Mouse (Mus musculus): ENCODE measurements around the gene Cdadc1. TPM values are rescaled to one million over a fixed set of nuclear protein-coding genes. Genes with fewer than 3 reads are reported as not detected.

Gene Cdadc1
- polyA plus RNA-seq, 1 experiment from 2014 or later, result 25.6 TPM

DNA sequence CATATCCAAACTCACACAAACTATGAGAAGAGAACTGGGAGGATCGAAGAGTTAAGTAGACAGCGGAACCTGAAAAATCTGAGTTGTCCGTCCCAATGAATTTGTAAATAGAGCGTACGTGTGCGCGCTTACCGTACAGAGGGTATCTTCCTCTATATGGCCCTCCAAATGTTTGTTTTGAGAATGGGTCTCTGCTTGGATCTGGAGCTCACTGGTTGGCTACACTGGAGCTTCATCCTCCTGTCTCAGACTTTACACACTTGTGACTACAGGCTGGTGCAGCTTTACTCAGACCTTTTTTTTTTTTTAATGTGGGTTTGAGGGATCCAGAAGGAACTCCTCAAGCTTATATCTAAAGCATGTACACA, 485 bp upstream of the Cdadc1 start:
- Histone ChIP-seq H3K4me3 (ENCODE audit: low read depth, low read length) (peak overlapping the region; percentile 91), H3K9me3 (ENCODE audit: control insufficient read depth, low read length) (no peaks in the 10 kb centered on the region), H3K9ac (ENCODE audit: low read length) (peak overlapping the region; percentile 72), H3K4me1 (replicated peaks; ENCODE audit: control insufficient read depth, insufficient read depth, low read length) (0 out of 2 replicates have a peak, but pooled peaks cover 4% of the 10 kb centered on the region), H3K27ac (ENCODE audit: low read depth, low read length) (no peak overlapping the region), H3K4me2 (ENCODE audit: low read depth, low read length, severe bottlenecking) (peak overlapping the region; percentile 97), H3K36me3 (ENCODE audit: control insufficient read depth, insufficient read depth, low read length) (no peaks in the 10 kb centered on the region; the same call in 1 of the 2 replicates), H3K27me3 (ENCODE audit: control insufficient read depth, insufficient read depth, low read length) (no peaks in the 10 kb centered on the region)
- peak; percentile 47; the same call in 1 of the 2 replicates for ATAC-seq (replicated peaks; ENCODE audit: low FRiP score)
- no peak for DNase-seq (ENCODE audit: low spot score)
- 6% methylated on average over 8 of the region's 8 CpGs for WGBS

DNA sequence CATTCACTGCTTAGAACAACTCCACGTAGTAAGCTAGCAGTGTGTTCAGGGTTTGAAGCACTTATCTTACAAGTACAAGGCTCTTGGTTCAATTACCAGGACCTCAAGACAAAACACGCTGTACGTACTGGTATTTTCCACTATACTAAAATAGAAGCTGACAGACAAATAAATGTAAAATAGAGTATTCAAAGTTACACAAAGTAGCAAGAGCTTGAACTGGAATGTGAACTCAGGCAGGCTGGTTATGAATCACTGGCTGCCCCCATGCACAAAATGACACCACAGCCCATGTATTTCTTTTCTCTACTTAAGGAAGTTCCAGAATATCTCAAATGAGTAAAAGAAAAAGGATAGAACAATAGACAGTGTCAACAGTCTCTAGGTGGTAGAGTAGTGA, 2.8 kb downstream of the Cdadc1 start:
- Histone ChIP-seq H3K27me3 (ENCODE audit: control insufficient read depth, insufficient read depth, low read length) (no peaks in the 10 kb centered on the region), H3K9me3 (ENCODE audit: control insufficient read depth, low read length) (no peaks in the 10 kb centered on the region), H3K27ac (ENCODE audit: low read depth, low read length) (no peak overlapping the region), H3K4me1 (replicated peaks; ENCODE audit: control insufficient read depth, insufficient read depth, low read length) (0 out of 2 replicates have a peak, but pooled peaks cover 4% of the 10 kb centered on the region), H3K36me3 (ENCODE audit: control insufficient read depth, insufficient read depth, low read length) (no peaks in the 10 kb centered on the region; the same call in 1 of the 2 replicates), H3K9ac (ENCODE audit: low read length) (no peak overlapping the region), H3K4me3 (ENCODE audit: low read depth, low read length) (no peak overlapping the region), H3K4me2 (ENCODE audit: low read depth, low read length, severe bottlenecking) (no peak overlapping the region)
- no peak for ATAC-seq (replicated peaks; ENCODE audit: low FRiP score)
- no peak for DNase-seq (ENCODE audit: low spot score)
- 91% methylated on average over 3 of the region's 3 CpGs for WGBS

DNA sequence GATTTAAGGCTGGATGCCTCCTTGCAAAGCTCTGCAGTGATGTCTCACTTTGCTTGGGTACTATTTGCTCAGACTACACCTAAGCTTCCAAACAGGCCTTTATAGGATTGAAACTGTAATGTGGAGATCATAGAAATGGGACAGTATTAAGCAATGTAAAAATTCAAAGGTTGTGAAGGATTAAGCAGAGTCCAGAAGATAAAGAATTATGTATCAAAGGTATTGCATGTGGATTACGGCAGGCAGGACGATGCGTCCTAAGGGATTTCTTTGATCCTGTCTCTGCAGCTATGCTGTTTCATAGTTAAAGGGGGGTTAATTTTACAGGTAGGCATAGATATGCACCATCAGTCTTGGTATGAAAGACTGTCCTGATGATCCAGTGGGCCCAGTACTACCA, 5.2 kb downstream of the Cdadc1 start:
- no peak overlapping the region for H3K27ac ChIP-seq (ENCODE audit: low read depth, low read length)
- no peak overlapping the region for H3K4me2 ChIP-seq (ENCODE audit: low read depth, low read length, severe bottlenecking)
- H3K27me3 ChIP-seq (ENCODE audit: control insufficient read depth, insufficient read depth, low read length), result no peaks in the 10 kb centered on the region
- no peaks in the 10 kb centered on the region for H3K9me3 ChIP-seq (ENCODE audit: control insufficient read depth, low read length)
- WGBS, result 98% methylated on average over 3 of the region's 3 CpGs
- no peak overlapping the region for H3K4me3 ChIP-seq (ENCODE audit: low read depth, low read length)
- 0 out of 2 replicates have a peak, but pooled peaks cover 4% of the 10 kb centered on the region for H3K4me1 ChIP-seq (replicated peaks; ENCODE audit: control insufficient read depth, insufficient read depth, low read length)
- H3K9ac ChIP-seq (ENCODE audit: low read length), result no peak overlapping the region
- peaks cover 2% of the 10 kb centered on the region; the same call in 1 of the 2 replicates for H3K36me3 ChIP-seq (ENCODE audit: control insufficient read depth, insufficient read depth, low read length)
- no peak for DNase-seq (ENCODE audit: low spot score)
- ATAC-seq (replicated peaks; ENCODE audit: low FRiP score), result no peak

DNA sequence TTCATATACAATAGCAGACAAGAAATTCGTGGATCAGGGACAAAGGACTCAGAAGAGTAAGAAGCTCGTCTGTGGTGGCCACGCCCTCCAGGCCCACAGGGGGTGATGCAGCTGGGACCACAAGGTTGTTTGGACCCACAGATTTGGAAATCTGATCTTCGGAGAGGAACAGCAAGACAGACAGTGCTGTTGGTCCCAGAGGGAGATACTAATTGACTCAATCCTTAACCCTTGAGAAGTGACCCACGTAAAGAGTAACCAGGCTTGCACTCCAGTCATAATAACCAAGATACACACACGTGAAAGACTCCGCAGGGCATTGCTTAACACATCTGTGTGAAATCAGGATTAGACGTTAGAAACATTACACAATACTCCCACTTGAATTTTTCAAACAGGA, 5.9 kb downstream of the Cdadc1 start:
- ATAC-seq (replicated peaks; ENCODE audit: low FRiP score) (no peak), DNase-seq (ENCODE audit: low spot score) (no peak)
- H3K27ac ChIP-seq (ENCODE audit: low read depth, low read length), result no peak overlapping the region
- no peaks in the 10 kb centered on the region for H3K9me3 ChIP-seq (ENCODE audit: control insufficient read depth, low read length)
- H3K4me3 ChIP-seq (ENCODE audit: low read depth, low read length), result no peak overlapping the region
- peaks cover 2% of the 10 kb centered on the region; the same call in 1 of the 2 replicates for H3K36me3 ChIP-seq (ENCODE audit: control insufficient read depth, insufficient read depth, low read length)
- no peak overlapping the region for H3K4me2 ChIP-seq (ENCODE audit: low read depth, low read length, severe bottlenecking)
- no peak overlapping the region for H3K9ac ChIP-seq (ENCODE audit: low read length)
- 79% methylated on average over 8 of the region's 8 CpGs for WGBS
- 0 out of 2 replicates have a peak, but pooled peaks cover 1% of the 10 kb centered on the region for H3K4me1 ChIP-seq (replicated peaks; ENCODE audit: control insufficient read depth, insufficient read depth, low read length)
- no peaks in the 10 kb centered on the region for H3K27me3 ChIP-seq (ENCODE audit: control insufficient read depth, insufficient read depth, low read length)

DNA sequence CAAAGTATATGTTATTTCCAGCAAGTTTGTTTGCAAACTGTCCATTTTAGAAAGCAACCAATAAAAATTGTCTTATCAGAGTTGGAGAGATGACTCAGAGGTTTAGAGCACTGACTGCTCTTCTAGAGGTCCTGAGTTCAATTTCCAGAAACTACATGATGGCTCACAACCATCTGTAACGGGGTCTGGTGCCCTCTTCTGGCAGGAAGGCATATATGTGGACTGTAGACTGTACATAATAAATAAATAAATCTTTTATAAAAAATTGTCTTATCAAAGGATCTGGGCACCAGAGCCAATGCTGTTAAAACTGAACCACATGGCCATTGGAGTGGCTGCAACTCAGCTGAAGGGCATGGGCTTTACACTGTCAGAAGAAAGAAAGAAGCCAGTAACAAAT, 7.1 kb downstream of the Cdadc1 start:
- H3K27ac ChIP-seq (ENCODE audit: low read depth, low read length), result no peak overlapping the region
- H3K4me1 ChIP-seq (replicated peaks; ENCODE audit: control insufficient read depth, insufficient read depth, low read length), result no peaks in the 10 kb centered on the region
- 83% methylated on average over 1 of the region's 1 CpGs for WGBS
- H3K27me3 ChIP-seq (ENCODE audit: control insufficient read depth, insufficient read depth, low read length), result no peaks in the 10 kb centered on the region
- no peak overlapping the region for H3K4me2 ChIP-seq (ENCODE audit: low read depth, low read length, severe bottlenecking)
- peaks cover 2% of the 10 kb centered on the region; the same call in 1 of the 2 replicates for H3K36me3 ChIP-seq (ENCODE audit: control insufficient read depth, insufficient read depth, low read length)
- DNase-seq (ENCODE audit: low spot score), result no peak
- no peak overlapping the region for H3K4me3 ChIP-seq (ENCODE audit: low read depth, low read length)
- no peak overlapping the region for H3K9ac ChIP-seq (ENCODE audit: low read length)
- no peak for ATAC-seq (replicated peaks; ENCODE audit: low FRiP score)
- no peaks in the 10 kb centered on the region for H3K9me3 ChIP-seq (ENCODE audit: control insufficient read depth, low read length)

DNA sequence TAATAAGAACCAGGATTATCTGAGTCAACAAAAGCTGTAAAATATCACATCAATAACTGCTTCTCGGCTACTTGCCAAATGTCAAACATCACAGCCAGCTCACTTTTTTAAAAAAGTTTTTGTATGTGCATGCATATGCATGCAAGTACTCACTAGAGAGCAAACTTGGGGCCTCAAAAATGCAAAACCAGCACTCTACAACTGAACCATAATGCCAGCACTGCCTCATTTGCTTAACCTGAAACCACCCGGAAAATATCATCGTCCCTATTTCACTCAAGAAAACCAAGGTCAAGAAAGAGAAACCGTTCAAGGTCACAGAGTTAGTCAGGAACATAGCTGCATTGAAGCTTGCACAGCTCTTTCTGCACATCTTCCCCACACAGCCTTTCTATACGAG, 21.4 kb downstream of the Cdadc1 start:
- ATAC-seq (replicated peaks; ENCODE audit: low FRiP score), result no peak
- no peaks in the 10 kb centered on the region for H3K9me3 ChIP-seq (ENCODE audit: control insufficient read depth, low read length)
- H3K36me3 ChIP-seq (ENCODE audit: control insufficient read depth, insufficient read depth, low read length), result no peaks in the 10 kb centered on the region; the same call in 1 of the 2 replicates
- no peak overlapping the region for H3K4me2 ChIP-seq (ENCODE audit: low read depth, low read length, severe bottlenecking)
- no peak overlapping the region for H3K27ac ChIP-seq (ENCODE audit: low read depth, low read length)
- WGBS, result 89% methylated on average over 5 of the region's 5 CpGs
- no peak overlapping the region for H3K4me3 ChIP-seq (ENCODE audit: low read depth, low read length)
- no peak for DNase-seq (ENCODE audit: low spot score)
- H3K27me3 ChIP-seq (ENCODE audit: control insufficient read depth, insufficient read depth, low read length), result no peaks in the 10 kb centered on the region
- H3K4me1 ChIP-seq (replicated peaks; ENCODE audit: control insufficient read depth, insufficient read depth, low read length), result no peaks in the 10 kb centered on the region
- no peak overlapping the region for H3K9ac ChIP-seq (ENCODE audit: low read length)

DNA sequence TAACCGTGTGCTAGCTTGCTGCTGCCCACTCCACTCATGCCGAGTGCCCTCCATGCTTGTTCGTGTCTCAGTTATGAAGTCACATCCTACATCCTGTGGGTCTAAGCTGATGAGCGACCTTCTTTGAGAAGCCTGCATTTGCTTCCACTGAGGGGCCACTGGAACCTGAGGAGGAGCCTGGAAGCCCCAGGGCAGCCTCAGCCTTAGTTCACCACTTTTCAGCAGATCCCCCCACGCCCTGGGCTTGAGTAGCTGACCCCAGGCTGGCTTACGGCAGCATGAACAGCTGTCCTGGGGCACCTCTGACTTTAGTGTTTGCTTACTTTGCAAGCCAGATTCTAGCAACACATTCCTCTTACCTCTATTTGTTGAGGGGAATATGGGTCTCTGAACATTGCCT, 31.0 kb downstream of the Cdadc1 start:
- no peaks in the 10 kb centered on the region for H3K36me3 ChIP-seq (ENCODE audit: control insufficient read depth, insufficient read depth, low read length)
- H3K27ac ChIP-seq (ENCODE audit: low read depth, low read length), result no peak overlapping the region
- ATAC-seq (replicated peaks; ENCODE audit: low FRiP score) (no peak), DNase-seq (ENCODE audit: low spot score) (no peak)
- H3K4me1 ChIP-seq (replicated peaks; ENCODE audit: control insufficient read depth, insufficient read depth, low read length), result no peaks in the 10 kb centered on the region
- no peaks in the 10 kb centered on the region for H3K27me3 ChIP-seq (ENCODE audit: control insufficient read depth, insufficient read depth, low read length)
- no peaks in the 10 kb centered on the region for H3K9me3 ChIP-seq (ENCODE audit: control insufficient read depth, low read length)
- 88% methylated on average over 6 of the region's 6 CpGs for WGBS
- H3K4me3 ChIP-seq (ENCODE audit: low read depth, low read length), result no peak overlapping the region
- H3K9ac ChIP-seq (ENCODE audit: low read length), result no peak overlapping the region
- H3K4me2 ChIP-seq (ENCODE audit: low read depth, low read length, severe bottlenecking), result no peak overlapping the region

DNA sequence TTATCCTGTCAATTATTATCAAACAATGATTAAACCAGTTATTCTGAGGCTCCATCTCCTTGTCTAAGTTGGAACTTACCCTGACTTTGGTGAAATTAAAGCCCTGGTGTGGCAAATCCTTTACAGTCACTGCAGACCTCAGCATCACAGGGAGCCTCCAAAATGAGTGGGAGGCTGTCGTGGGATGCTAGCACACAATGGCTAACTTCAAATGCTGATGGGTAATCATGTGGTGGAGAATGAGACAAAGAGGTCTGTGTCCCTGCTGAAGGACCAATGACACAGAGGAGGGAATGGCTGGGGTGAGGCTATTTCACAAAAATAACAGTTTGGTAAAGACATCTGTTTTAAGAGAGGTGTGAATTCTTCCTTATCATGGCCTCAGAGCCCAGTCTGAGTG, 39.9 kb downstream of the Cdadc1 start:
- Histone ChIP-seq H3K4me2 (ENCODE audit: low read depth, low read length, severe bottlenecking) (no peak overlapping the region), H3K36me3 (ENCODE audit: control insufficient read depth, insufficient read depth, low read length) (no peaks in the 10 kb centered on the region), H3K9me3 (ENCODE audit: control insufficient read depth, low read length) (no peaks in the 10 kb centered on the region), H3K27me3 (ENCODE audit: control insufficient read depth, insufficient read depth, low read length) (no peaks in the 10 kb centered on the region), H3K4me3 (ENCODE audit: low read depth, low read length) (no peak overlapping the region), H3K9ac (ENCODE audit: low read length) (no peak overlapping the region), H3K27ac (ENCODE audit: low read depth, low read length) (no peak overlapping the region), H3K4me1 (replicated peaks; ENCODE audit: control insufficient read depth, insufficient read depth, low read length) (no peaks in the 10 kb centered on the region; the same call in 1 of the 2 replicates)
- 55% methylated on average over 1 of the region's 1 CpGs for WGBS
- no peak for DNase-seq (ENCODE audit: low spot score)
- no peak for ATAC-seq (replicated peaks; ENCODE audit: low FRiP score)

DNA sequence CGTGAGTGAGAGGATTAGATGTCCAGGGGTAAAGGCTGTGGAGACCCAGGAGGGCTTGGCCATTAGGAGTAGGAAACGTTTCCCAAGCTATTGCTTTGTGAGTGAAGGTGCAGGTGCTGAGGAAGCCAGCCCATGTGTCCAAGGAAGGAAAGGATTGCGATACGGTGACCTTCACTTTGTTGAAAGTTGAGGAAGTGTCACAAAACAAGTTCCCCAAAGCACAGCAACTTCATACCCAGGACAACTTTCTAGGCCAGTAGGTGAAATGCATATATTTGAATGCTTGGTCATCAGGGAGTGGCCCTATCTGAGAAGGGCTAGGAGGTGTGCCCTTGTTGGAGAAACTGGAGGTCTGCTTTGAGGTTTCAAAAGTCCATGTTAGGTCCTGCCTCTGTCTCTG, 40.7 kb downstream of the Cdadc1 start:
- Histone ChIP-seq H3K9ac (ENCODE audit: low read length) (no peak overlapping the region), H3K4me1 (replicated peaks; ENCODE audit: control insufficient read depth, insufficient read depth, low read length) (no peaks in the 10 kb centered on the region; the same call in 1 of the 2 replicates), H3K4me2 (ENCODE audit: low read depth, low read length, severe bottlenecking) (no peak overlapping the region), H3K4me3 (ENCODE audit: low read depth, low read length) (no peak overlapping the region), H3K9me3 (ENCODE audit: control insufficient read depth, low read length) (no peaks in the 10 kb centered on the region), H3K36me3 (ENCODE audit: control insufficient read depth, insufficient read depth, low read length) (no peaks in the 10 kb centered on the region), H3K27me3 (ENCODE audit: control insufficient read depth, insufficient read depth, low read length) (no peaks in the 10 kb centered on the region), H3K27ac (ENCODE audit: low read depth, low read length) (no peak overlapping the region)
- DNase-seq (ENCODE audit: low spot score) (no peak), ATAC-seq (replicated peaks; ENCODE audit: low FRiP score) (no peak)
- WGBS, result 77% methylated on average over 4 of the region's 4 CpGs
